Mouse (Mus musculus) hindbrain, embryonic 14.5 days (tissue): ENCODE data around the gene Tmem56. TPM values are rescaled to one million over a fixed set of nuclear protein-coding genes. Genes with fewer than 3 reads are reported as not detected.

ENCODE experiments used
- ATAC-seq: fragments of 200-750 bp; cut with Nextera tagmentation; 2 replicates; pipeline ENCODE4 v1.8.0; 2017; ENCODE audit warnings: moderate number of reproducible peaks, mild to moderate bottlenecking, moderate TSS enrichment, moderate library complexity; ENCODE audit not compliant: low FRiP score
- DNase-seq: peaks from one replicate; pipeline ENCODE4 v3.0.0-alpha.2; 2015; ENCODE audit warnings: low spot score
- H3K27ac ChIP-seq: fragments of 300-500 bp; sonication (generic); 2 replicates; pipeline ENCODE4 v1.5.1; 2014; ENCODE audit warnings: mild to moderate bottlenecking, moderate library complexity
- H3K27me3 ChIP-seq: fragments of 300-500 bp; sonication (generic); 2 replicates; pipeline ENCODE4 v1.6.1; 2014; ENCODE audit warnings: mild to moderate bottlenecking, low read length, mixed read lengths; ENCODE audit not compliant: control insufficient read depth, insufficient read depth
- H3K36me3 ChIP-seq: fragments of 300-500 bp; sonication (generic); replicated peaks from 2 replicates; pipeline ENCODE4 v1.6.1; 2014; ENCODE audit not compliant: control insufficient read depth, insufficient read depth
- H3K4me1 ChIP-seq: fragments of 300-500 bp; sonication (generic); replicated peaks from 2 replicates; pipeline ENCODE4 v1.6.1; 2014; ENCODE audit warnings: antibody characterized with exemption, low read length, mixed read lengths; ENCODE audit not compliant: control insufficient read depth, insufficient read depth
- H3K4me2 ChIP-seq: fragments of 300-500 bp; sonication (generic); replicated peaks from 2 replicates; pipeline ENCODE4 v1.6.1; 2014; ENCODE audit warnings: mild to moderate bottlenecking, moderate library complexity
- H3K4me3 ChIP-seq: fragments of 300-500 bp; sonication (generic); replicated peaks from 2 replicates; pipeline ENCODE4 v1.5.1; 2014; ENCODE audit warnings: mild to moderate bottlenecking, low read length
- H3K9ac ChIP-seq: fragments of 300-500 bp; sonication (generic); 2 replicates; pipeline ENCODE4 v1.6.1; 2014
- H3K9me3 ChIP-seq: fragments of 300-500 bp; sonication (generic); 2 replicates; pipeline ENCODE4 v1.6.1; 2016; ENCODE audit warnings: low read length; ENCODE audit not compliant: control insufficient read depth
- WGBS: fragments of 180-500 bp; shearing (Covaris S2); extraction: QIAGEN DNeasy Blood & Tissue Kit; methylation state at CpG from one replicate; pipeline ENCODE4 v1.1.7; 2014; 5-methylcytosine and 5-hydroxymethylcytosine counted together
- polyA plus RNA-seq: library from polyadenylated mRNA; unstranded; fragments of >200 nt; fragmentation: Nextera tagmentation; extraction: Ambion mirVana; gene quantifications from 2 replicates; pipeline ENCODE4 v1.2.1, GENCODE M21; 2014

Tmem56 gene
- polyA plus RNA-seq, 1 experiment from 2014 or later = 4.3 TPM

DNA sequence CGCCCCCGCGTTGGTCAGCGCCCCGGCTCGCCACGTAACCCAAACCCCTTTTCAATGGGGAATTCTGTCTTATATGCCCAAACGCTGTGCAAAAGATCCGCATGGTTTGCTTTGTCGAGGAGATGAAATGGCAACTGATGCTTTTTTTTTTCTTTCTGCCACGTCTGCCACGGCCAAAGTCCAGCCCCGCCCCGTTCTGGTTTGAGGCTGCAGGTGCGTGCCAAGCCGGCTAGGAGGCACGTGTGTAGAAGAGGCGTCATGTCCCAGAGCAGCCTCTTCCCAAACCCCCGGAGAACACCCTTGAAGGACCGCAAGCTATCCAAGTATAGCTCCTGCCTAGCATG, 19.7 kb downstream of the Tmem56 start:
- Histone ChIP-seq H3K4me1 (0 out of 2 replicates have a peak, but pooled peaks cover 4% of the 10 kb centered on the region), H3K27me3 (peaks cover 47% of the 10 kb centered on the region), H3K9me3 (no peaks in the 10 kb centered on the region), H3K9ac (peak overlapping the region; percentile 88), H3K27ac (peak overlapping the region; percentile 75), H3K4me2 (peak overlapping the region; percentile 97), H3K4me3 (peak overlapping the region; percentile 71), H3K36me3 (no peaks in the 10 kb centered on the region)
- 2% methylated on average over 20 of the region's 20 CpGs for WGBS
- DNase-seq (no peak), ATAC-seq (peak; percentile 28; the same call in 1 of the 2 replicates)

DNA sequence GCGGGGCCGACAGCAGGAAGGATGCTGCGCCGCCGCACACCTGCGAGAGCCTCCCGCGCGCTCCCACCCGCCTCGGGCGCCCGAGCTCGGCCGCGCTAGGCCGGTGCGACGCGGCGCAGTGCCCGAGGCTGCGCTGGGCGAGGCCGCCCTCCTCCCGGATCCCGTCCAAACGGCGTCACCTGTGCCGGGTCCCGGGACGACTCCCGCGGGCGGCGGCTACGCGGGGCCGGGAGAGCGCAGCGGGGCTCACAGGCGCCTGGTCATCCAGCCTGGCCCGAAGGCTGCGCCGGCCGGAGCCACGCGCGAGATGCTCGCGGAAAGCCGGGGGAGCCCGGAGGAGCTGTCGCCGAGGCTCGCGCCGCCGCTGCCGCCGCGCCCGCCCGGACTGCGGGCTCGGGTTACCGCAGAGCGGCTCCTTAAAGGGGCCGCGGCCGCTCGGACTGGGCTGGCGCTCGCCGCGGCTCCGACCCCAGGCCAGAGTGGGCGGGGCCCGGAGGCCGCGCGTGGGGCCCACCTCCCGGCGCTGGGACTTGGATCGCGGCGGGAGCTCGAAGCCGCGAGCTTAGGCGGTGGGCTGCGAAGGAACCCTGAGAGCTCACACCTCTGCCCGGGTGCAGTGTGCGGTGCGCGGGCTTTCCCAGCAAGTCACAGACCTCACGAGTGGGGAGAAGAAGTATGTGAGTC, 20.2 kb downstream of the Tmem56 start:
- ATAC-seq = peak; percentile 90

GRCm38 (mm10) chr3:121261939-121262520, 20.9 kb downstream of the Tmem56 start:
- WGBS = 10% methylated on average over 21 of the region's 21 CpGs
- H3K9me3 ChIP-seq = no peaks in the 10 kb centered on the region
- peak overlapping the region; percentile 97 for H3K4me2 ChIP-seq
- DNase-seq = peak; percentile 46
- H3K4me3 ChIP-seq = peak overlapping the region; percentile 71
- 0 out of 2 replicates have a peak, but pooled peaks cover 4% of the 10 kb centered on the region for H3K4me1 ChIP-seq
- H3K27ac ChIP-seq = peak overlapping the region; percentile 75
- H3K36me3 ChIP-seq = no peaks in the 10 kb centered on the region
- no peak for ATAC-seq
- H3K27me3 ChIP-seq = peaks cover 47% of the 10 kb centered on the region
- H3K9ac ChIP-seq = peak overlapping the region; percentile 88

More for the DNA sequence above, 20.2 kb downstream of the Tmem56 start:
- Histone ChIP-seq H3K4me2 (peak overlapping the region; percentile 97), H3K4me3 (peak overlapping the region; percentile 71), H3K9me3 (no peaks in the 10 kb centered on the region), H3K9ac (peak overlapping the region; percentile 88), H3K27ac (peak overlapping the region; percentile 75), H3K4me1 (0 out of 2 replicates have a peak, but pooled peaks cover 4% of the 10 kb centered on the region), H3K36me3 (no peaks in the 10 kb centered on the region), H3K27me3 (peaks cover 47% of the 10 kb centered on the region)
- WGBS = under 1% methylated on average over 96 of the region's 97 CpGs
- DNase-seq = peak; percentile 61

GRCm38 (mm10) chr3:121261251-121261650, 21.6 kb downstream of the Tmem56 start:
- WGBS = 69% methylated on average over 7 of the region's 7 CpGs
- Histone ChIP-seq H3K9me3 (no peaks in the 10 kb centered on the region), H3K4me2 (no peak overlapping the region), H3K36me3 (no peaks in the 10 kb centered on the region), H3K4me3 (no peak overlapping the region), H3K27ac (no peak overlapping the region), H3K4me1 (0 out of 2 replicates have a peak, but pooled peaks cover 4% of the 10 kb centered on the region), H3K9ac (no peak overlapping the region), H3K27me3 (peaks cover 44% of the 10 kb centered on the region)
- ATAC-seq (no peak), DNase-seq (no peak)

- DNase-seq (no peak), ATAC-seq (no peak)
- Histone ChIP-seq H3K4me3 (no peak overlapping the region), H3K9ac (no peak overlapping the region), H3K4me1 (0 out of 2 replicates have a peak, but pooled peaks cover 4% of the 10 kb centered on the region), H3K9me3 (no peaks in the 10 kb centered on the region), H3K36me3 (no peaks in the 10 kb centered on the region), H3K27ac (no peak overlapping the region), H3K27me3 (peaks cover 43% of the 10 kb centered on the region), H3K4me2 (no peak overlapping the region)
- 84% methylated on average over 1 of the region's 1 CpGs for WGBS
These were observed 22.1 kb downstream of the Tmem56 start for GRCm38 (mm10) chr3:121260831-121261230.

- Histone ChIP-seq H3K4me1 (0 out of 2 replicates have a peak, but pooled peaks cover 4% of the 10 kb centered on the region), H3K27ac (no peak overlapping the region), H3K36me3 (no peaks in the 10 kb centered on the region), H3K9ac (no peak overlapping the region), H3K9me3 (no peaks in the 10 kb centered on the region), H3K4me2 (no peak overlapping the region), H3K4me3 (no peak overlapping the region), H3K27me3 (peaks cover 42% of the 10 kb centered on the region)
- no peak for ATAC-seq
- 71% methylated on average over 7 of the region's 7 CpGs for WGBS
- DNase-seq = no peak
These were observed 22.9 kb downstream of the Tmem56 start for GRCm38 (mm10) chr3:121260041-121260440.

DNA sequence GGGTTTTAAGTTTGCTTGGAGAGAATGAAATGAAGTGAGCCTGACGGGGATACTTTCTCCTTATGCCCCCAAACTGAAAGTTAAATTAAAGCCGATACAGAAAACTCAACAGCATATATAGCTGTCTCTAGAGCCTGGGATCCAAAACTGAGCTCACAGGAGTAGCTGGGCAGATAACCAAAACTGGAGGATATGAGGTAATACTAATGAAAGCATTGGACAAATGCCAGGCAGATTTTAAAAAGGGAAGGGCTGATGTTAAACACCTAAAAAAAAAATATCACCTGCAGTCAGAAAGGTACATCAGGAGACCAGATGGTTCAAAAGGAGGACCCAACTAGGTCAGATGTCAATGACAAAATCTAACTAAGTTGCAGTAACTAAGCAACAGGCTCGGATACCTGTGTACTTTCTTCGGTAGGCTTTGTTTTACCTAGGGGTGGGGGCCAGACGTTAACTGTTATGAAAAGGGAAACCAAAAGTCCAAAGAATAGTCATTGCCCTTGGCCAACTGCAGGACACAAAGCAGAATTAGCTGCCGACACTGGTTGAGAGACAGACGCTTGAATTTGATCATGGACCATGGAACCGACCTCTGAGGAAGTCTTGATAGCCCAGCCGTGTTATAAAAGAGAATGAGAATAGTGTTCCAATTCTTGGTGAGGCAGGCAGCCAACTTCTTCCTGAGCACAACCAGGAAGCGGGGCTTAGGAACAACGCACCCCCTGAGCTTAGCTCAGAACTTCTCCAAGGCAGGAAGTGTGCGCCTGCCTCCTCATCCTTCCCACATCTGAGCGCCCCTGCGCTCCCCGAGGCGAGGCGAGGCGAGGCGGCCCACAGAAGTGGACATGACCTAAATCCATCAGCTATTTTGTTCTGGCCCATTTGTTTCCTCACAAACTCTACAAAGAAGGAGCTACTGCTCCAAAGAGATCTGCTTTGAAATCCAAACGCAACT, 24.1 kb downstream of the Tmem56 start:
- no peaks in the 10 kb centered on the region for H3K9me3 ChIP-seq
- H3K4me3 ChIP-seq = no peak overlapping the region
- WGBS = 83% methylated on average over 20 of the region's 20 CpGs
- H3K4me2 ChIP-seq = no peak overlapping the region
- DNase-seq (no peak), ATAC-seq (no peak)
- no peak overlapping the region for H3K9ac ChIP-seq
- H3K36me3 ChIP-seq = no peaks in the 10 kb centered on the region
- no peak overlapping the region for H3K27ac ChIP-seq
- peaks cover 29% of the 10 kb centered on the region for H3K27me3 ChIP-seq
- 0 out of 2 replicates have a peak, but pooled peaks cover 4% of the 10 kb centered on the region for H3K4me1 ChIP-seq

DNA sequence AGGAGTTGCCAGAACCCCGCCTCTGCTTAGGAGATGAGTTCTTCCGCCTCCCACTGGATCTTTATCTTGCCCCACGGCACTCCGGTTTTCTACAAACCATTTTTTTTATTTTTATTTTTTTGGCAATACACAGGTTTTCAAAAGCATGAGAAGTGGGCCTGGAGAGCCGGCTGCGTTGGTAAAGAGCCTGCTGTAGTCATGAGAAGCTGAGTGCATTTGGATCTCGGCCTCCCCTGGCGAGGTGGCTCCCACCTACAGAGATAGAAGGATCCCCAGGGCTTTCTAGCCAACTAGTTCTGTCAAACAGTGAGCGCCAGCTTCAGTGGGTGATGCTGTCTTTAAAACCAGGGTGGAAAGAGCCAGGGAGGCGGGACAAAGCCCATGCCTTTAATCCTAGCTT, 25.5 kb downstream of the Tmem56 start:
- Histone ChIP-seq H3K4me3 (no peak overlapping the region), H3K4me2 (no peak overlapping the region), H3K9me3 (no peaks in the 10 kb centered on the region), H3K36me3 (no peaks in the 10 kb centered on the region), H3K9ac (no peak overlapping the region), H3K4me1 (no peaks in the 10 kb centered on the region), H3K27me3 (peaks cover 24% of the 10 kb centered on the region), H3K27ac (no peak overlapping the region)
- ATAC-seq = no peak
- 80% methylated on average over 10 of the region's 10 CpGs for WGBS
- no peak for DNase-seq

DNA sequence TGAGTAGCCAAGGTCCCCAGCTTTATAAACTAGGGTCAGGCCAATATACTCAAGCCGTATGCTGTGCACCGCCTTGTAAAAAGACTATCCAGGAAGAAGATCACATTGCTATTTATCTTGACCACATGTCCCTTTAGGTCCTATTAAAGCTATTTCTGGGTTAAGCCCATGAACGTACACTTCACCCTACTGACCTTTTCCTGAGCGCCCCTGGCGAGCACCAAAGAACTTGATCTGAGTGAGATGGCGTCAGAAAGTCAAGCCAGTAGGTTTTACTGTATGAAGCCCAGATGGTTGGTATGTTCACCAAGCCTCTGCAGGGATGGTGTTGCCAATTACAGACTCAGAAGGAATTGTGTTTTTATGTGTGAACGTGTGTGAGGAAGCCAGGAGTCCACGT, 26.8 kb downstream of the Tmem56 start:
- Histone ChIP-seq H3K9me3 (no peaks in the 10 kb centered on the region), H3K36me3 (no peaks in the 10 kb centered on the region), H3K4me3 (no peak overlapping the region), H3K4me1 (no peaks in the 10 kb centered on the region), H3K27me3 (peaks cover 15% of the 10 kb centered on the region), H3K9ac (no peak overlapping the region), H3K4me2 (no peak overlapping the region), H3K27ac (no peak overlapping the region)
- no peak for ATAC-seq
- 89% methylated on average over 8 of the region's 8 CpGs for WGBS
- DNase-seq = no peak
